Mouse (Mus musculus): ENCODE measurements around the gene Celf3. TPM values are rescaled to one million over a fixed set of nuclear protein-coding genes. Genes with fewer than 3 reads are reported as not detected.

Celf3 gene
- total and polyA plus RNA-seq, 3 experiments = 0.23 to 0.31 TPM; not detected in 1

- Histone ChIP-seq H3K36me3 (ENCODE audit: control insufficient read depth in 1 of 2, insufficient read depth in 2 of 2, low read length in 2 of 2) (peaks cover 0 to 4% of the 10 kb centered on the region in 2 experiments; a peak in 2 of 4 replicates), H3K4me3 (ENCODE audit: control insufficient read depth in 1 of 2, insufficient read depth in 1 of 2, low read depth in 2 of 2, low read length in 2 of 2) (no peak overlapping the region), H3K9ac (ENCODE audit: control insufficient read depth, low read depth, low read length, poor library complexity, severe bottlenecking) (no peak overlapping the region), H3K4me1 (ENCODE audit: control insufficient read depth in 1 of 2, insufficient read depth in 2 of 2, low read length in 2 of 2) (peaks cover 0 to 8% of the 10 kb centered on the region in 2 experiments; a peak in 3 of 4 replicates), H3K27ac (ENCODE audit: control insufficient read depth, low read depth, low read length) (no peak overlapping the region), H3K79me2 (ENCODE audit: control insufficient read depth, insufficient read depth, low read length, poor library complexity) (no peaks in the 10 kb centered on the region), H3K9me3 (replicated peaks; ENCODE audit: insufficient read depth, low read length) (no peaks in the 10 kb centered on the region), H3K27me3 (ENCODE audit: control insufficient read depth in 1 of 2, insufficient read depth in 2 of 2, low read length in 2 of 2) (no peaks in the 10 kb centered on the region; a peak in 1 of 4 replicates)
- no peak for DNase-seq (ENCODE audit: low read depth, low spot score)
- TF ChIP-seq MAZ (IDR thresholded peaks at IDR 0.05; ENCODE audit: low read depth, low read length) (no peak), KAT2A (conservative IDR thresholded peaks at IDR 0.05; ENCODE audit: low read depth, low read length) (no peak), MEF2A (IDR thresholded peaks at IDR 0.05; ENCODE audit: extremely low read depth, insufficient replicate concordance, low read depth, low read length, poor library complexity, severe bottlenecking) (no peak), CTCF (IDR thresholded peaks at IDR 0.05 in 2 of 3, conservative IDR thresholded peaks at IDR 0.05 in 1 of 3; ENCODE audit: control insufficient read depth in 1 of 3, insufficient read depth in 1 of 3, low read depth in 2 of 3, low read length in 3 of 3, poor library complexity in 1 of 3, severe bottlenecking in 1 of 3) (no peak), TBP (IDR thresholded peaks at IDR 0.05; ENCODE audit: low read depth, low read length) (no peak), POLR2AphosphoS2 (IDR thresholded peaks at IDR 0.05; ENCODE audit: low read length) (no peak), MYB (IDR thresholded peaks at IDR 0.05; ENCODE audit: low read depth, low read length) (no peak), E2F4 (IDR thresholded peaks at IDR 0.05; ENCODE audit: borderline replicate concordance, low read depth, low read length) (no peak), NELFE (IDR thresholded peaks at IDR 0.05; ENCODE audit: low read depth, low read length) (no peak), ZMIZ1 (IDR thresholded peaks at IDR 0.05; ENCODE audit: low read depth, low read length) (no peak), MAX (IDR thresholded peaks at IDR 0.05; ENCODE audit: low read length) (no peak), RAD21 (IDR thresholded peaks at IDR 0.05; ENCODE audit: low read depth, low read length) (no peak), CHD2 (IDR thresholded peaks at IDR 0.05; ENCODE audit: low read length) (no peak), USF1 (IDR thresholded peaks at IDR 0.05; ENCODE audit: low read depth, low read length) (no peak), HCFC1 (IDR thresholded peaks at IDR 0.05; ENCODE audit: low read depth, low read length) (no peak), ZC3H11A (IDR thresholded peaks at IDR 0.05; ENCODE audit: low read depth, low read length) (no peak), MXI1 (IDR thresholded peaks at IDR 0.05; ENCODE audit: low read depth, low read length) (no peak), NRF1 (IDR thresholded peaks at IDR 0.05; ENCODE audit: insufficient read depth, low read depth, low read length, poor library complexity, severe bottlenecking) (no peak), USF2 (IDR thresholded peaks at IDR 0.05; ENCODE audit: borderline replicate concordance in 1 of 2, insufficient read depth in 1 of 2, low read depth in 1 of 2, low read length in 2 of 2) (no peak)
Measured at GRCm38 (mm10) chr3:94468931-94469330, 9.2 kb upstream of the Celf3 start.

- Histone ChIP-seq H3K79me2 (ENCODE audit: control insufficient read depth, insufficient read depth, low read length, poor library complexity) (no peaks in the 10 kb centered on the region), H3K27ac (ENCODE audit: control insufficient read depth, low read depth, low read length) (no peak overlapping the region), H3K9ac (ENCODE audit: control insufficient read depth, low read depth, low read length, poor library complexity, severe bottlenecking) (no peak overlapping the region), H3K4me1 (ENCODE audit: control insufficient read depth in 1 of 2, insufficient read depth in 2 of 2, low read length in 2 of 2) (peaks cover 3 to 30% of the 10 kb centered on the region in 2 experiments; a peak in 3 of 4 replicates), H3K9me3 (replicated peaks; ENCODE audit: insufficient read depth, low read length) (no peaks in the 10 kb centered on the region), H3K4me3 (ENCODE audit: control insufficient read depth in 1 of 2, insufficient read depth in 1 of 2, low read depth in 2 of 2, low read length in 2 of 2) (no peak overlapping the region), H3K27me3 (ENCODE audit: control insufficient read depth in 1 of 2, insufficient read depth in 2 of 2, low read length in 2 of 2) (no peaks in the 10 kb centered on the region), H3K36me3 (ENCODE audit: control insufficient read depth in 1 of 2, insufficient read depth in 2 of 2, low read length in 2 of 2) (peaks cover 0 to 19% of the 10 kb centered on the region in 2 experiments; a peak in 2 of 4 replicates)
- TF ChIP-seq SIN3A (IDR thresholded peaks at IDR 0.05; ENCODE audit: low read length) = no peak
- no peak for TF ChIP-seq USF1 (IDR thresholded peaks at IDR 0.05; ENCODE audit: low read depth, low read length)
- TF ChIP-seq TAL1 (IDR thresholded peaks at IDR 0.05; ENCODE audit: low read length) = no peak
- no peak for TF ChIP-seq TCF12 (IDR thresholded peaks at IDR 0.05; ENCODE audit: low read depth, low read length)
- TF ChIP-seq HCFC1 (IDR thresholded peaks at IDR 0.05; ENCODE audit: low read depth, low read length) = no peak
- no peak for DNase-seq (ENCODE audit: low read depth, low spot score)
Measured at GRCm38 (mm10) chr3:94472447-94473114, 5.5 kb upstream of the Celf3 start.

Data from MEL (cell line).